Mouse (Mus musculus) colon, adult 2 months (tissue): Measurements from ENCODE around the gene Nkx1-1. TPM values are rescaled to one million over a fixed set of nuclear protein-coding genes. Genes with fewer than 3 reads are reported as not detected.

ENCODE experiments used
- polyA plus RNA-seq: library from polyadenylated mRNA; depleted of rRNA; stranded (reverse); fragments of >200 nt; gene quantifications from 2 replicates; pipeline ENCODE4 v1.2.3, GENCODE M21; 2012; rRNA removed

Gene Nkx1-1
- not detected in 2 replicates for polyA plus RNA-seq

GRCm38 (mm10) chr5:33433201-33434138, at the start of gene Nkx1-1:
TSS of gene Nkx1-1 (minus strand) at chr5:33433976.

Other genes with a start within 250 kb of the Nkx1-1 start
- gene Spon2, start 215.5 kb downstream of the Nkx1-1 start, polyA plus RNA-seq, result 95.0 and 147 TPM in 2 replicates
- gene Ctbp1, start 159.0 kb downstream of the Nkx1-1 start, polyA plus RNA-seq, result 452 and 468 TPM in 2 replicates
- 125 and 130 TPM in 2 replicates for gene Maea, start 98.5 kb downstream of the Nkx1-1 start, polyA plus RNA-seq
- gene Uvssa, start 55.4 kb downstream of the Nkx1-1 start, polyA plus RNA-seq, result 4.3 and 4.6 TPM in 2 replicates
- gene Fam53a, start 195.7 kb upstream of the Nkx1-1 start, polyA plus RNA-seq, result 43.9 and 47.4 TPM in 2 replicates
- gene Gm9903, start 195.9 kb upstream of the Nkx1-1 start, polyA plus RNA-seq, result 0.47 and 0.55 TPM in 2 replicates
- 27.1 and 29.8 TPM in 2 replicates for gene Slbp, start 218.6 kb upstream of the Nkx1-1 start, polyA plus RNA-seq
- gene Tacc3, start 224.2 kb upstream of the Nkx1-1 start, polyA plus RNA-seq, result 8.7 and 11.4 TPM in 2 replicates
- 58.0 and 69.6 TPM in 2 replicates for gene Tmem129, start 224.4 kb upstream of the Nkx1-1 start, polyA plus RNA-seq